Mouse (Mus musculus): ENCODE data around the gene Zmynd12.

- TF ChIP-seq CTCF (IDR thresholded peaks at IDR 0.05; ENCODE audit: extremely low read depth, insufficient read length, insufficient replicate concordance, low read depth, low read length) = no peak
- no peak for TF ChIP-seq POLR2A (IDR thresholded peaks at IDR 0.05; ENCODE audit: low read depth, low read length)
These were observed 40.5 kb downstream of the Zmynd12 start for GRCm38 (mm10) chr4:119462858-119463755.
